Mouse (Mus musculus) B cell, adult 2 months (primary cell): ENCODE data around the gene Ccdc162.
"Not testable (repeated sequence)": the region's sequence is repeated elsewhere in the genome, so short reads cannot be mapped to it uniquely, and the experiment has no call there.

Source experiments
- DNase-seq, 2 experiments: peaks; one replicate each; pipeline ENCODE4 v3.0.0; 2022

Ccdc162 gene

GRCm38 (mm10) chr10:41690978-41691377 is 25.5 kb downstream of the Ccdc162 start:
- DNase-seq, result no peak

- peak; percentile 80 to 83 for DNase-seq
These were observed 26.2 kb downstream of the Ccdc162 start for GRCm38 (mm10) chr10:41689941-41690887.

- DNase-seq, result no peak
These were observed 31.9 kb downstream of the Ccdc162 start for GRCm38 (mm10) chr10:41684548-41684996.

- DNase-seq, result peak; percentile 93
These were observed 33.7 kb downstream of the Ccdc162 start for GRCm38 (mm10) chr10:41682546-41683393.

GRCm38 (mm10) chr10:41678746-41679360 is 37.6 kb downstream of the Ccdc162 start:
- DNase-seq, result peak; percentile 57 to 59

GRCm38 (mm10) chr10:41677396-41677795 is 39.0 kb downstream of the Ccdc162 start:
- no peak for DNase-seq

- DNase-seq, result no peak
These were observed 39.8 kb downstream of the Ccdc162 start for GRCm38 (mm10) chr10:41676661-41677061.

GRCm38 (mm10) chr10:41675842-41676571 is 40.4 kb downstream of the Ccdc162 start:
- DNase-seq, result no peak

GRCm38 (mm10) chr10:41675243-41675642 is 41.2 kb downstream of the Ccdc162 start:
- DNase-seq, result no peak

- no peak for DNase-seq
These were observed 42.1 kb downstream of the Ccdc162 start for GRCm38 (mm10) chr10:41674362-41674761.

GRCm38 (mm10) chr10:41670196-41670595 is 46.2 kb downstream of the Ccdc162 start:
- DNase-seq, result no peak

- DNase-seq, result no peak
These were observed 50.9 kb downstream of the Ccdc162 start for GRCm38 (mm10) chr10:41665498-41665897.

- not testable (repeated sequence) for DNase-seq
These were observed 56.8 kb downstream of the Ccdc162 start for GRCm38 (mm10) chr10:41659671-41660070.

- DNase-seq, result not testable (repeated sequence)
These were observed 60.8 kb downstream of the Ccdc162 start for GRCm38 (mm10) chr10:41655684-41656083.

- DNase-seq, result no peak
These were observed 63.4 kb downstream of the Ccdc162 start for GRCm38 (mm10) chr10:41652988-41653387.

- DNase-seq, result no peak
These were observed 64.2 kb downstream of the Ccdc162 start for GRCm38 (mm10) chr10:41652094-41652775.

GRCm38 (mm10) chr10:41651532-41651931 is 64.9 kb downstream of the Ccdc162 start:
- DNase-seq, result no peak

GRCm38 (mm10) chr10:41649186-41649585 is 67.2 kb downstream of the Ccdc162 start:
- DNase-seq, result no peak

- DNase-seq, result no peak
These were observed 77.7 kb downstream of the Ccdc162 start for GRCm38 (mm10) chr10:41638776-41639175.

GRCm38 (mm10) chr10:41635276-41636033 is 81.0 kb downstream of the Ccdc162 start:
- no peak for DNase-seq

- no peak for DNase-seq
These were observed 82.6 kb downstream of the Ccdc162 start for GRCm38 (mm10) chr10:41633801-41634200.
